Mouse (Mus musculus) left cerebral cortex, postnatal 4 days (tissue): ENCODE results near the gene Cfap97. TPM values are rescaled to one million over a fixed set of nuclear protein-coding genes. Genes with fewer than 3 reads are reported as not detected.
"Not testable (repeated sequence)": the region's sequence is repeated elsewhere in the genome, so short reads cannot be mapped to it uniquely, and the experiment has no call there.

Experiments used
- DNase-seq: peaks from one replicate; pipeline ENCODE4 v3.0.0-alpha.2; 2022
- intact Hi-C: fragments of 180-260 bp; cut with DNase I; formaldehyde crosslinking; loops from one replicate; pipeline ENCODE4 v1.15.1; 2025
- total RNA-seq, 2 experiments: library from RNA; stranded (reverse); gene quantifications; 2 replicates each; pipeline ENCODE4 v1.2.3; 2021

The Cfap97 gene
- total RNA-seq = 10 to 100 TPM; 17.5 to 20.8 TPM

- DNase-seq = peak; percentile 61
- intact Hi-C loops = no loop called here
These were observed at the start of gene Cfap97 for GRCm38 (mm10) chr8:46151202-46152062. TSS of gene Cfap97 (plus strand) at chr8:46151771.

GRCm38 (mm10) chr8:46103434-46103833, 48.1 kb upstream of the Cfap97 start:
- intact Hi-C loops = no loop called here

GRCm38 (mm10) chr8:46107690-46108089, 43.9 kb upstream of the Cfap97 start:
- DNase-seq = no peak
- intact Hi-C loops = no loop called here

More at GRCm38 (mm10) chr8:46103434-46103833, 48.1 kb upstream of the Cfap97 start:
- no peak for DNase-seq

GRCm38 (mm10) chr8:46113421-46114170, 38.0 kb upstream of the Cfap97 start:
- intact Hi-C loops = not testable (repeated sequence)

GRCm38 (mm10) chr8:46117172-46117571, 34.4 kb upstream of the Cfap97 start:
- DNase-seq = no peak
- intact Hi-C loops = no loop called here

More at GRCm38 (mm10) chr8:46113421-46114170, 38.0 kb upstream of the Cfap97 start:
- DNase-seq = not testable (repeated sequence)

GRCm38 (mm10) chr8:46119176-46119575, 32.4 kb upstream of the Cfap97 start:
- intact Hi-C loops = no loop called here

GRCm38 (mm10) chr8:46122498-46122897, 29.1 kb upstream of the Cfap97 start:
- intact Hi-C loops = no loop called here
- no peak for DNase-seq

More at GRCm38 (mm10) chr8:46119176-46119575, 32.4 kb upstream of the Cfap97 start:
- DNase-seq = no peak

GRCm38 (mm10) chr8:46130426-46130825, 21.1 kb upstream of the Cfap97 start:
- intact Hi-C loops = no loop called here
- no peak for DNase-seq

- DNase-seq, intact Hi-C loops: not testable (repeated sequence)
These were observed 16.0 kb upstream of the Cfap97 start for GRCm38 (mm10) chr8:46135546-46135945.

- intact Hi-C loops = no loop called here
These were observed 14.2 kb upstream of the Cfap97 start for GRCm38 (mm10) chr8:46137336-46137735.

GRCm38 (mm10) chr8:46137843-46138596, 13.6 kb upstream of the Cfap97 start:
- intact Hi-C loops = no loop called here
- no peak for DNase-seq

More at GRCm38 (mm10) chr8:46137336-46137735, 14.2 kb upstream of the Cfap97 start:
- DNase-seq = no peak

- intact Hi-C loops = no loop called here
- DNase-seq = no peak
These were observed 11.0 kb upstream of the Cfap97 start for GRCm38 (mm10) chr8:46140376-46141120.

GRCm38 (mm10) chr8:46141688-46142087, 9.9 kb upstream of the Cfap97 start:
- intact Hi-C loops = no loop called here
- no peak for DNase-seq

- DNase-seq = no peak
- intact Hi-C loops = no loop called here
These were observed 9.0 kb upstream of the Cfap97 start for GRCm38 (mm10) chr8:46142498-46143081.

- intact Hi-C loops = no loop called here
- no peak for DNase-seq
These were observed 8.1 kb upstream of the Cfap97 start for GRCm38 (mm10) chr8:46143470-46143869.

- DNase-seq = no peak
- intact Hi-C loops = no loop called here
These were observed 7.6 kb upstream of the Cfap97 start for GRCm38 (mm10) chr8:46143924-46144323.

GRCm38 (mm10) chr8:46146173-46146572, 5.4 kb upstream of the Cfap97 start:
- DNase-seq = no peak
- intact Hi-C loops = no loop called here

GRCm38 (mm10) chr8:46149306-46149705, 2.3 kb upstream of the Cfap97 start:
- intact Hi-C loops = no loop called here
- no peak for DNase-seq

GRCm38 (mm10) chr8:46149782-46150181, 1.8 kb upstream of the Cfap97 start:
- no peak for DNase-seq
- intact Hi-C loops = no loop called here
